Mouse (Mus musculus) left cerebral cortex, postnatal 36 days (tissue): ENCODE measurements around the gene Lgals3. TPM values are rescaled to one million over a fixed set of nuclear protein-coding genes. Genes with fewer than 3 reads are reported as not detected.

Source experiments
- DNase-seq, 2 experiments: peaks; one replicate each; pipeline ENCODE4 v3.0.0; 2021 to 2022; ENCODE audit warnings: low spot score in 2 of 2, mixed read lengths in 1 of 2
- intact Hi-C: fragments of 180-260 bp; cut with DNase I; formaldehyde crosslinking; loops from one replicate; pipeline ENCODE4 v1.15.1; 2025
- total RNA-seq, 2 experiments: library from RNA; stranded (reverse); gene quantifications; 2 replicates each; pipeline ENCODE4 v1.2.3; 2021

The Lgals3 gene
- total RNA-seq, 2 experiments from 2014 or later = 0.49 TPM; not detected in 1

- DNase-seq = no peak
- intact Hi-C loops = no loop called here
Measured at GRCm38 (mm10) chr14:47364742-47365449, 2.7 kb upstream of the Lgals3 start.

- DNase-seq = peak; percentile 24
- intact Hi-C loops = no loop called here
Measured at GRCm38 (mm10) chr14:47366881-47367321, 650 bp upstream of the Lgals3 start.

- intact Hi-C loops = no loop called here
- DNase-seq = no peak
Measured at GRCm38 (mm10) chr14:47369741-47370140, 2.2 kb downstream of the Lgals3 start.

- intact Hi-C loops = no loop called here
Measured at GRCm38 (mm10) chr14:47370790-47371189, 3.2 kb downstream of the Lgals3 start.

GRCm38 (mm10) chr14:47371689-47372088 lies 4.1 kb downstream of the Lgals3 start:
- DNase-seq = no peak
- intact Hi-C loops = no loop called here

More at GRCm38 (mm10) chr14:47370790-47371189, 3.2 kb downstream of the Lgals3 start:
- no peak for DNase-seq

GRCm38 (mm10) chr14:47373728-47374678 lies 6.5 kb downstream of the Lgals3 start:
- no peak for DNase-seq
- intact Hi-C loops = no loop called here

GRCm38 (mm10) chr14:47376526-47376925 lies 9.0 kb downstream of the Lgals3 start:
- no peak for DNase-seq

GRCm38 (mm10) chr14:47378336-47378735 lies 10.8 kb downstream of the Lgals3 start:
- no peak for DNase-seq
- intact Hi-C loops = no loop called here

More at GRCm38 (mm10) chr14:47376526-47376925, 9.0 kb downstream of the Lgals3 start:
- intact Hi-C loops = no loop called here

GRCm38 (mm10) chr14:47383911-47384310 lies 16.4 kb downstream of the Lgals3 start:
- DNase-seq = no peak
- intact Hi-C loops = no loop called here

GRCm38 (mm10) chr14:47384653-47385052 lies 17.1 kb downstream of the Lgals3 start:
- intact Hi-C loops = no loop called here

GRCm38 (mm10) chr14:47386125-47386524 lies 18.6 kb downstream of the Lgals3 start:
- DNase-seq = no peak
- intact Hi-C loops = no loop called here

More at GRCm38 (mm10) chr14:47384653-47385052, 17.1 kb downstream of the Lgals3 start:
- DNase-seq = no peak

- intact Hi-C loops = no loop called here
- no peak for DNase-seq
Measured at GRCm38 (mm10) chr14:47393354-47394094, 26.0 kb downstream of the Lgals3 start.

GRCm38 (mm10) chr14:47395007-47395406 lies 27.5 kb downstream of the Lgals3 start:
- intact Hi-C loops = no loop called here
- no peak for DNase-seq

- intact Hi-C loops = loop anchor here (1.0 kb wide), 1 partner anchor 60 kb away; no protein-coding TSS in a partner anchor
- no peak for DNase-seq
Measured at GRCm38 (mm10) chr14:47395462-47396026, 28.0 kb downstream of the Lgals3 start.

- DNase-seq = no peak
- intact Hi-C loops = loop anchor here (1.0 kb wide), 1 partner anchor 61 kb away; no protein-coding TSS in a partner anchor
Measured at GRCm38 (mm10) chr14:47396165-47396652, 28.7 kb downstream of the Lgals3 start.

- intact Hi-C loops = no loop called here
- no peak for DNase-seq
Measured at GRCm38 (mm10) chr14:47402735-47403134, 35.2 kb downstream of the Lgals3 start.

- intact Hi-C loops = no loop called here
- DNase-seq = no peak
Measured at GRCm38 (mm10) chr14:47406000-47406399, 38.4 kb downstream of the Lgals3 start.

- no peak for DNase-seq
- intact Hi-C loops = no loop called here
Measured at GRCm38 (mm10) chr14:47417346-47417745, 49.8 kb downstream of the Lgals3 start.
